Mouse (Mus musculus): ENCODE measurements around the gene Dock1.
A peak's percentile ranks its signal among the peaks of the same experiment; 100 is the strongest.

The Dock1 gene

DNA sequence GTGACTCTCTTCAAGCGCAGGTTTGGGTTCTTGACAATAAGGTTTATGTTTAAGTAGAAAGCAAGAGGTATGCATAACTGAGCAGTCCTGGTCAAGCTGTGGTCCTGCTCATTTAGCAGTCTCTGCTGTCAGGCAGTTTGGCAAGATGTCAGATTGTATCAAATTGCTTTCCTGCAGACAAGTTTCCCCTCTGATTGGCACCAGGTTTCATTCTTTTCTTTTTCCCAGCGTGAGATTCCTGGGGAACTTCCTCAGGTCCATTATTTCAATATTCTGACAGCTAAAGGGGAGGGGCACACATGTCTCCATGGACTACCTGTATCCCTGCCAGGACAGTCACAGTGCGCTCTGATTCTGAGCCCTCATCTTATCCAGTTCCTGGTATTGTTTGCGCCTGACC lies 153.4 kb downstream of the Dock1 start:
- DNase-seq (ENCODE audit: low spot score): peak; percentile 5

DNA sequence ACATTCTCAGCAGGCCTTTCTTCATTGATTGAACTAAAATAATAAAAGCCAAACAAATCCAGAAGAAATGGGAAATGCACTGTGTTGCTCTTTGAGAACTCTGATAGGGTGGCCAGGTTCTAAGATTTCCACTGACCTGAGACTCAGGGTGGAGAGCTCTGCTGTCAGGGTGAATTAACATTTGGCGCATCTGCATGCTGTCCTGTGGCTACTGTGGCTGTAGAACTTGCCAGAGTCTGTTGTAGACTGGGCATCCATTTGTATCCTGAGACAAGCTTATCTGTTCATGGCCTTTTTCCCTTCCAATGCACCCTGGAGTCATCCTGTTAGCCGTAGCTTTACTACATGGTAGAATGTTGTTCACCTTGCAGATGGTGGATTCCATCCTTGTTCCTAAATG lies 169.6 kb downstream of the Dock1 start:
- no peak for DNase-seq (ENCODE audit: low spot score)

- DNase-seq (ENCODE audit: low spot score): no peak
These were observed 172.3 kb downstream of the Dock1 start for GRCm38 (mm10) chr7:134842751-134843150.

DNA sequence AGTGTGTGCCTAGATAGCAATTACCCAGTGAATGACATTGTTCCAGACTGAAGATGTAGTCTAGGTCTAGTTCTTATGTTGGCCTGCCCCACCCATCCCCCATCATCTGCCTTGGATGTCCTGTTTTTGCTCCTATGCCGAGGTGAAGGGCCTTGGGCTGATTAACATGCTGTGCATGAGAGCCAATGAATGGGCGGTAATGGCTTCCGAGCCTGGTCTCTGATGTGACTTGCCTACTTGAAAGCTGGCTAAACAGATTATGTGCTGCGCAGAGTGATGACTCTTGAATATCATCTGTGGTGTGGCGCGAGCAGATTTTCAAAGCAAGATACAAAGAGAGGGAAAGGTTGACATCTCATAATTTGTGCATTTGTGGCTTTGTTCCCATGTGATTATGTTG lies 191.5 kb downstream of the Dock1 start:
- DNase-seq (ENCODE audit: low spot score): no peak

DNA sequence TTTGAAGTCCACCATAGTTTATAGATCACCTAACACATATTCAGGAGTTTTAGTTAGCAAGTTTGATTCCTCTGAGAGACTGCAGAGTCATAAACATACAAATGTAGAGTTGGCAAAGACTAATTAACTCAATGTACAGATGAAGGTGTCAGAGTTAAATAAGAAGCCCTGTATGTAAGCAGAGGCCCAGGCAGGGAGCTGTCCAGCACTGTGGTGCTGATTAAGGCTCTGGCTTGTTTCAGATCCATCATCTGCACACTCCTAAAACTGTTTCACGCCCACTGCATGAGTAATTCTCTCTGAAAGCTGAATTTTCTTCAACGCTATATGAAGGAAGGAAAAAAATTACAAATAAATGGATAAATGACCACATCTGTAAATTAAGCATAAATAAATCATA lies 193.7 kb downstream of the Dock1 start:
- no peak for DNase-seq (ENCODE audit: low spot score)

DNA sequence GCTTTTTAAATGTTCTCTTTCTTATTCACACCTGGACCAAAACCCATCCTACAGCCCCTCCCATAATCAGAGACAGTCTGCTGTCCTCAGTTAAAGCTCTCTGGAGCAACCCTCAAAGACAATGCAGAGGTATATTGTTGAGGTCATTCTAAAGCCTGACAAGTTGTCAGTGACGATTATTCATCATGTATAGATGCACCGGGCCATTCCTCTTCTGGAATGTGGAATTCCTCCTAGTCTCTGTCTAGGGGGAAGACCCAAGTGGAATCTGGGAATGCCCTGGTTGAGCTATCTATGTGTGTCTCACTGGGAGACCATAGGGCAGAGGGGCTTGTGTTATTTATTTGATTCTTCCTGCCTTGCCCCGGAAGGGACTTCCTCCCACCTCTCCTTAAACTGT lies 202.1 kb downstream of the Dock1 start:
- no peak for DNase-seq (ENCODE audit: low spot score)

DNA sequence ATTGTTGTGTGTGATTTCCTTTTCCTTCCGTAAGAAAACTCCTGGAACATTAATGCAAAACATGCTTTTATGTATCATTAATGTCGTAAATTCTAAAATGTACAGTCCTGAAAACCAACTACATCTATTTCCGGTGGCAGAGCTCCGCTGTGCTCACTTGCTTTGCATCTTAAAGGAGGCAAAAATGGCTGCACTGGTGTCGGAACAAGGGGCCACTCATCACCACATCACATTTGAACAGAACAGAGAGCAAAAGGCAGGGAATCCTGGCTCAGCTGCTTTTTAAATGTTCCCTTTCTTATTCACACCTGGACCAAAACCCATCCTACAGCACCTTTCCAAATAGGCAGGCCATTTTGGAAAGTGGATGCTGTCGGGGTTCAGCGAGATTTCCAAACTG lies 202.5 kb downstream of the Dock1 start:
- no peak for DNase-seq (ENCODE audit: low spot score)

DNA sequence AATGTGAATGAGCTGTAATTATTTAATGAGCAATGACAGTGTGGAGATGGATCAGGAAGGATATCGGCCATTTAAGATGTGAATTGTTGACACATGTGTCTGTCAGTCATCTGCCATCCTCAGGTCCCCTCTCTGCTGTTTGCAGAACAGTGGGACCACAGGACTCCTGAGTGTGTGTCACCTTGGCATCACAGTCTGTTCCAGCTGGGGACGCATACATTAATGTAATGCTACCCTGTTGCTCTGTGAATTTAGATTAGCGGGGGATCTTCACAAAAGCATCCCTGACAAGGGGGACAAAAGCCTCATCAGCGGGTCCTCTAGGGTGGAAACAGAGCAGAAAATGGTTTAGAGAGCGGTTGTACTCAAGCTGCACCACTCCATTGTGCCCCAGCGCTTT lies 208.5 kb downstream of the Dock1 start:
- DNase-seq (ENCODE audit: low spot score): no peak

DNA sequence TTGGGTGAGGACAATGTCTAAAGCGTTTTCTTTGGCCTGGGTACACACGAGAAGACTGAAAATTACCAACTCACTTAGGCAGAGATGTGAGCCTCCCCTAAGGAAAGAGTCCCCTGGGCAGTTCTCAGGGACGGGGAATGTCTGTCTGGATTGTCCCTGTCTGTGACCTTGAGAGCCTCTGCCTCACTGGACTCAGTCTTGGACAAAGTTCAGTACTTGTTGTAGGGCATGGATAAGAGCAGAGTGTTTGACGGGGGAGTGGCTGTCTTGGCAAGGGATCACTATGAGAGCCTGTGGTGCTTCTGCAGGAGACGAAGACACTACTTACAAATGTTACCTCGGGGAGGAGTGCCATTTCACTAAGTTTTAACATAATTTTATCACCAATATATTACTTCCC lies 210.0 kb downstream of the Dock1 start:
- peak; percentile 43 for DNase-seq (ENCODE audit: low spot score)

- no peak for DNase-seq (ENCODE audit: low spot score)
These were observed 213.1 kb downstream of the Dock1 start for GRCm38 (mm10) chr7:134883516-134883915.

- no peak for DNase-seq (ENCODE audit: low spot score)
These were observed 222.0 kb downstream of the Dock1 start for GRCm38 (mm10) chr7:134892449-134892871.

DNA sequence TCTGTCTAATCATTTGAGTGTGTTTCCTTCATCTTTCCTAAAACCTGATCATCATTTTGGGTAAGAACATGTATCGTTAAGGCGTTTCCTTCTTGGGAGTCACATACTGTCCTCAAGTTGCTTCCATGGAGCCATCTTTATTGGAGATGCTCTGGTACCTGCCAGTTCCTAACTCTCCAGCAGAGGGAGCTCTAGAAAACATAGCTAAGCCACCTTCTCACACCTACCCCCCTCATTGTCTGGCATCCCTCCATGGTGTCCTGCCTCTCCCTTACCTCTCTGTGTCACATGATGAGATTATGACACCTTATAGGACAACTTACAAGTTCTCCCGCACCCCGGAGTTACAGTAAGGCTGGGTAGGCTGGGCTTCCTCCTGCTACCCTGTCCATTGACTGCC lies 222.5 kb downstream of the Dock1 start:
- DNase-seq (ENCODE audit: low spot score): no peak

DNA sequence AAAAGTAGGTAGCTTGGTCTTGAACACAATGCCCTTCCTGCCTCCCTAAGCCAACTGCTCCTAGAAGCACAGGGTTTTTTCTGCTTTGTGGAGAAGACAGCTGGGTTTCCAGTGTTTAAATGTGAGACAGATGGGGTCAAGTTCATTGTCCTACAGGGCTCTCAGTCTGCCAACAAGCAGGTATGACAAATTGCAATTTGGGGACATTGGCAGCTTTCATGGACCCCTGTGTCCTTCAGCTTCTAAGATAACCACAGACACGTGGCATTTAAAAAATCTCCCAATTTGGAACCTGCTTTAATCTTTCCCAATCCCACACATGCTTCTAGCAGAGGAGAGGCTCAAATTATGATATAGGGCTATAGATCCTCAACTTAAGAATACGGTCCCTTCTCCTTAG lies 224.2 kb downstream of the Dock1 start:
- no peak for DNase-seq (ENCODE audit: low spot score)

DNA sequence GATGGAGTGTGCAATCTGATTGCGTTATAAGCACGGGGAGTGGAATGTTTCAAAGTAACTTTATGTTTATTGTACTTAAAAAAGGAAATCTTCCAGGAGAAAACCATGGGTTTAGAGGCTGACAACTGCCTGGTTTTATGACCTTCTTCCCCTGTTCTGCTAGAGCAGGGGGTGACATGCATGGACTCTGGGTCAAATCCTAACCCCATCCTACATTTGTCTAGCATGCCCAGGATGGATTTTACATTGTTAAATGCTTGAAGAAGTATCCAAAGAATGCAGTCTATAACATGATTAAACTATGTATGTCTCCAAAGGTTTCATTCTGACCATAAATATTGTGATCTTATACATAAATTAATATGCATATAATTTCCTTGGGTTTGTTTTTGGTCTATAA lies 229.0 kb downstream of the Dock1 start:
- DNase-seq (ENCODE audit: low spot score): no peak

DNA sequence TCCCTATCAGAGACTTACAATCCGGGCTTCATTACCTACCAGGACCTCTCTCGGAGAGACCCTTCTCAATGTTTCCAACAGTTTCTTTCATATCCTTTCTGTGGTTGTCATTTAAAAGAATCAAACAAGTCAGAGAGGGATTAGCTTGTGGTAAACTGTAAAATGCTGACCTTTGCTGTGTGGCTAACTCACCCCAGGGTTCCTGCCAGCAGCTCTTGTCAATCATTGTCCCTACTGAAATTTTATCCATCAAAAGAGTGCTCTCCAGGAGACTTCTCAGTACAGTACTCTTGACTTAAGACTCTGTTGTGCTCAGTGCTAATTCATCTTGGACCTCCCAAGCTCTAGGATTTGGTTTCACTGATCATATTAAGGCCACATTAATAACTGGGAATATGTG lies 231.5 kb downstream of the Dock1 start:
- DNase-seq (ENCODE audit: low spot score): no peak

GRCm38 (mm10) chr7:134931886-134932285 lies 261.4 kb downstream of the Dock1 start:
- no peak for DNase-seq (ENCODE audit: low spot score)

DNA sequence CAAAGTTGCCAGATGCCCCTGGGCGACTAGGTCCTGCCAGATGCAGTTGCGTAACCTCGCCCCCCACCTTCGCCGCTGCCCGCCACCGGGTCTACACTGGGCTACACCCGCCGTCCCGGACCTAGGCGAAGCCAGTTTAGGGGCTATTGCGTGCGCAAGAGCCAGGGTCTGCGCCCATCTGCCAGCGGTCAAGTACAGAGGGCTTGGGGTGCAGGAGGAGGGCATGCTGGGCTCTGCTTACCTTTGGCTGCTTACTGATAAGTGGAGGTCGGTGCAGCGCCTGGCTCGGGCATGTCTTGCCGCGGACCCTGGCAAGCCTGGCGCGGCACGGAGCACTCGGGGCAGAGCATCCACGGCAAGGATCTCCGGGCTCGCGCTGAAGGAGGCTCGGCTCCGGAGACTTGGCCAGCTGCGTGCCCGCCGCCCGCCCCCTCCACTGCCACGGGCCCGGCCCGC lies 267.0 kb downstream of the Dock1 start:
- no peak for DNase-seq (ENCODE audit: low spot score)

- DNase-seq (ENCODE audit: low spot score): peak; percentile 19
These were observed 267.6 kb downstream of the Dock1 start, which contains the start of gene Fam196a for GRCm38 (mm10) chr7:134937927-134938609. TSS of gene Fam196a (minus strand) at chr7:134938430.

DNA sequence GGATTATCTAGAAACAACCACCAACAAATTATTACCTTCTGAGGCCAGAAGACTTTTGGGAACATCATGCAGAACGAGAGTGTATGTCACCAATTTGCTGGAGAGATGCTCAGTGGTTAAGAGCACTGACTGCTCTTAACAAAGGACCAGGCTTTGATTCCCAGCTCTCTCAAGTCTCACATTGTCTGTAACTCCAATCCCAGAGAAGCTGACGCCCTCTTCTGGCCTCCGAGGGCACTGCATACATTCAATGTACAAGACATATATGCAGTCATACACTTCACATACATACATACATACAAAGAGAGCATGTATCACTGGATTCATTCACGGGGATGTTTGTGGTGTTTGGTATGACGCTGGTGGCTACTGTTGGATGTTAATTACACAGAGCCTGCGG lies 271.4 kb downstream of the Dock1 start:
- DNase-seq (ENCODE audit: low spot score): no peak

DNA sequence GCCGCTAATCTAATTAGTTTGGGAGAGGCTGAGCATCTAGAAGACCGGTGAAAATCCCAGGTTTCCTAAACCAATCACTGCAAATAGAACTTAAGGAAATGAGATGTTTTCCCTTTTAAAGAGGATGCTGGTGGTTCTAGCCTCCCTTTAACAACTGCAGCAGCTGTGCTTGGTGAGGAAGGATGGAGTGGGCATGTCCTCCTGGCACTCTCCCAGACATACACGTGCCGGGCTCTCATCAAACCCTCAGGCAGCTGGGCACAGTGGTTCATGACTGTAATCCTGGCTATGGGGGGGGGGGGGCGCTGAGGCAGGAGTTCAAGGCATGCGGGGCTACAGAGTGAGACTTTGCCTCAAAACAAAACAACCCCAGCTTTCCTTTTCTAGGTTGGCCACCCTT lies 272.6 kb downstream of the Dock1 start:
- no peak for DNase-seq (ENCODE audit: low spot score)

DNA sequence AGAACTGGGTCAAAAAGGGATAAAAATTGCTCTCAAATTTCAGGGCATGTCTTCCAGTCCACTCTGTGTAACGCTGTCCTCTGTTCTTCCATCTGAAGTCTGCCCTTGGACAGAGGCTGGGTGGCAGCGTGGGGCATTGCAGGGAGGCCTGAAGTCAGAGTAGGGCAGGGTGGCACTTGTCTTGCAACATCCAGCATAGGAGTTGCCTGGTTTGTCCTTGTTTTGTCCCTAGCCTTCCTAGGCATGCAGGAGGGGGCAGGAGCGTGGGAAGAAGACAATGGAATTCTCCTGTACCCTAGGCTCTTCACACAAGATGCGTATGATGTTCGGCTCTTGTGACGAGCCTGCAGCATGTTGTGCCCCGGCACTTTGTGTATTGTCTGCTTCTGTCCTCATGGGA lies 273.2 kb downstream of the Dock1 start:
- no peak for DNase-seq (ENCODE audit: low spot score)

GRCm38 (mm10) chr7:134945925-134946716 lies 275.7 kb downstream of the Dock1 start:
- DNase-seq (ENCODE audit: low spot score): no peak

- DNase-seq (ENCODE audit: low spot score): no peak
These were observed 288.6 kb downstream of the Dock1 start for GRCm38 (mm10) chr7:134959086-134959485.

GRCm38 (mm10) chr7:134960871-134961270 lies 290.4 kb downstream of the Dock1 start:
- DNase-seq (ENCODE audit: low spot score): no peak

Data from ovary, adult 18-20 months (tissue).